Mouse (Mus musculus) kidney, adult 18-20 months (tissue): Measurements from ENCODE around the gene Flad1.

Experiments
- DNase-seq: peaks from one replicate; pipeline ENCODE4 v3.0.0; 2021

Flad1 gene

DNA sequence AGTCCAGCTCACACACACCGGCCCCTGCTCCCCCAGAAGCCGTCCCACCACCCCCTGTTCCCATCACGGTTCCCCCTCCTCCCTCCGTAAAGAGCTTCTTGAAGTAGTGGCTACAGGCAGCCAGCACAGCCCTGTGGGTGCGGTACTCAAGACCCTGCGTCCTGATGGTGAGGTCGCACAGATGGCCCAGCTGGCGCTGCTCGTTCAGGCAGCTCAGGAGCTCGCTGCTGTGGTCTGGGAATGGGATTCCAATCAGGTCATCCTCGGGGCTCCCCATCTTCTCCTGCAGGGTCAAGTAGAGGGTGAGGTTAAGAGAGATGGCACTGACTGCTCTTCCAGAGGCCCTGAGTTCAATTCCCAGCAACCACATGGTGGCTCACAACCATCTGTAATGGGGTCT, 30.4 kb downstream of the Flad1 start:
- no peak for DNase-seq

DNA sequence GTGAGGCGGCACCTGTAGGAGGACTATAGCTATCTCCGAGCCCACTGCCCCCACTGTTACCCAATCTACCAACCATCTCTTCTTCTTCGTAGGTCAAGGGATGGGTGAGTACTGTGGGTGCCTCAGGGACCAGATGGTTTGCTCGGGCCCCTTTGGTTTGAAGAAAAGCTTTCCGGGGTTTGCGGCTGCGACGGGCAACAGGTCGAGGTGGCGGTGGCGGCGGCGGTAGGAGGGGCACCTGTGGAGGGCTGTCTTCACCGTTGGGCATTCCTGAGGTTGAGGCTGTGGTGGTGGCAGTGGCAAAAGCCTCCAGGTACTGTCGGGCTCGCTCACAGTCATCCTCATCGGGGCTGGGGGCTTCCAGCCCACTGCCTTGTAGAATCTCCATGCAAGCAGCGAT, 31.0 kb downstream of the Flad1 start:
- no peak for DNase-seq

DNA sequence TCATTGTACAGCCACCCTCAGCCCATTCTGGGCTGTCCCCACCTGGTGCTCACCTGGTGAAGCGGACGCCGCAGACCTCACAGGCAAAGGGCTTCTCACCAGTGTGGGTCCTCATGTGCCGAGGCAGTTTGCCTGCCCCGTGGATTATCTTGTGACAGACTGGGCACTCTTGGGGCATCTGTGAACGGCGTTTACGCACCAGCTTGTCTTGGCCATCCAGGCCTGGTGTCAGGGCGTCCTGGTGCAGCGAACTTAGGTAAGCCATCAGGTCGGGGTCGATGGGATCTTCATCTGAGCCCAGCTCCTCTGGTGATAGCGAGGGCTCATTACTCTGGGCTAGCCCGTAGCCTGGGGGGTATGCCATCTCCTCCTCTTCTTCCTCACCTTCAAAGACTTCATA, 31.4 kb downstream of the Flad1 start:
- no peak for DNase-seq

DNA sequence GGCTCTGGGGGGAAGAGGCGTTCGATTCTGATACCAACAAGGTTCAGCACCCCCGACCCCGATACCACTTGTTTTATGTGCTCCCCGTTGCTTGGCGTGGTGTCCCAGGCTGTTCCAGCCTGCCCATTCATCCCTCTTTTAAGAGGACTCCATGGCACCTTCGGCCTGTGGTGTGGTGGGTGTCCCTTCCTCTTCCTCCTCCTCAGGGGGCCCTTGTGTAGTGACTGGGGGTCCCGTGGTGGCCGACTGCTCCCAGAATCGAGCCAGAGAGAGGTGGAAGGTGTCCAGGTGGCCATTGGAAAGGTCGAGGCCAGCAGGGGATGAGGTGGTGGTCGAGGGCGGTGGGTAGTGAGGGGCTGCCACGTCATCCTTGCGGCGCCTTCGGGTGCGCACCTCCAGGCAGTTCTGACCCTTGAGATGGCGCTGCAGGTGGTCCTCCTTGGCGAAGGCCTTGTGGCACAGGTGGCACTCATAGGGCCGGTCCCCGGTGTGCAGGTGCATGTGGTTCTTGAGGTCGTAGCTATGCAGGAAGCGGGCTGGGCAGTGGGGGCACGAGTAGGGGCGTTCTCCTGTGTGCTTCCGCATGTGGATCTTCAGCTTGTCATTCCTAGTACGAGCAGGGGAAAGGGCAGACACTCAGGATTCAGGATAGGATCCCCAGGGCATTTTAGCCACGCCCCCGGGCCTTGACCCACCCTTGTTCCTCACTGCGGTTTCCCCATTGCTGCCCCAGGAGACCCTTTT, 32.1 kb downstream of the Flad1 start:
- DNase-seq = no peak

DNA sequence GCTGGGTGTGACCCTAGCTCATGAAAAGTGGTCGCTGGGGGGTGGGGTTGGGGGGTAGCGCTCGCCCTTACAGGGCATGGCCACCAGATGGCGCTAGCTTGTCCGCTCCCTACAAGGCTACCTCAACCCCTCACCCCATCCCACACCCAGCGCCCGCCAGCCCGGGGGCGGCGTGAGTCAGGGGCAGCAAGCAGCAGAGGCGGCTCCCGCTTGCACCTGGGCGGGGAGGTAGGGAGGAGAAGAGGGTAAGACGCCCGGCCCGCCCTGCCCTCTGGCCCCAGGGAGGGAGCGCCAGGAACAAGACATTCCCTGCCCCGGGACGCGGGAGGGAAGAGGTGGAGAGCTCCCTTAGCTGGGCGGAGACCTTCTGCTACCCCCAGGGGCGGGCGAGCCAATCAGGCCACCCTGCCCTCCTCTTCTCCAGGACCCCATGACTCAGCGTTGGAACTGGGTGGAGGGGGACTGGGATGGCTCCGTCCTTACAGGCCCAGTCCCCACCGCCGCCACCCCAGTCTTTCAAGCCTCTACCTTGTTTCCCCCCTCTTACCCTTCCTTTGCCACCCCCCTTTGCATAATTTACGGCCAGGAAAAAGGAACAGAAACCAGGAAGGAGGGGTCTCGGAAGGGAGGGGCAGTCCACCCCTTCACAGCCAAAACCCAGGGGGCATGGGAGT, 33.1 kb downstream of the Flad1 start:
- DNase-seq = peak; percentile 78

DNA sequence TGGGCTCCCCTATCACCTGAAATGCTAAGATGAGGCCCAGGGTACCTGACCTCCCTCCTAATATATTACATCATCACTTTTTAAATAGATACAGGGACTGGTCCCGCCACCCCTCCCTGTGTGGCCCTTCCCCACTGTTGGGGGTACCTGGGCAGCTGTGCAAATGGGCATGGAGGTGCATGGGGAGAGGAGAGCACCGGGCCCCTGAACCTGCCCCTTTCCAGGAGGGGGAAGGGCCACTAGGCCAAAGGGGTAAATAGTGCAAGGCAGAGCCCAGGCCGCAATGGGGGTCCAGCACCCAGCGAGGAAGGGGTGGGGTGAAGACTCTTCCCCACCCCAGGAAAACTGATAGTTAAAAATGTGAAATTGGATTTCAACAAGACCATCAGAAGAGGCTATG, 33.8 kb downstream of the Flad1 start:
- DNase-seq = no peak

DNA sequence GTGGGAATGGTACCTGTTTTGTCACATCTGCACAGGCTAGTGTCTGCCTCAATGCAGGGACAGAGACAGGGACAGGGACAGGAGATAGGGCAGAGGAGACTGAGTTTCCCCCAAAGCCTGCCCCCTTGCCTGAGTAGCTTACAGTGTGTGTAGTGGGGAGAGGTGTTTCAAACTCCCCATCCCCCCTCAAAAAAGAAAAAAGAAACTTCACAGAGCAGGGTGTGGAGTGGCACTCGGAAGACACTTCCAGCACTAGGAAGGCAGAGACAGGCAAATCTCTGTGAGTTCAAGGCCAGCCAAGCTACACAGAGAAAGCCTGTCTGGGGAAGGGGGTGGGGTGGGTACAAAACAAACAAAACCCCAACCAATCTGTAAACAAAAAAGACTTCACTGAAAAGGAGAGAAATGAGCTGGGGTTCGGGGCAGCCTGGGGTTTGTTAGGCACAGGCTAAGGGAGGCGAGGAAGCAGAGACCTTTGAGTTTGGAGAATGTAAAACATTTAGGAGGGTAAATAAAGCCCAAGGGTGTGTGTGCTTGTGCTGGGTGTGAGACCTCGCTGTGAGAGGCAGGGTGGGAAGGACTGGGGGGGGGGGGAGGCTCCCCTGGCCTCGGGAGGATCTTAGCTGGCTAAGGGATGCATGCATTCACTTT, 38.0 kb downstream of the Flad1 start:
- DNase-seq = no peak

DNA sequence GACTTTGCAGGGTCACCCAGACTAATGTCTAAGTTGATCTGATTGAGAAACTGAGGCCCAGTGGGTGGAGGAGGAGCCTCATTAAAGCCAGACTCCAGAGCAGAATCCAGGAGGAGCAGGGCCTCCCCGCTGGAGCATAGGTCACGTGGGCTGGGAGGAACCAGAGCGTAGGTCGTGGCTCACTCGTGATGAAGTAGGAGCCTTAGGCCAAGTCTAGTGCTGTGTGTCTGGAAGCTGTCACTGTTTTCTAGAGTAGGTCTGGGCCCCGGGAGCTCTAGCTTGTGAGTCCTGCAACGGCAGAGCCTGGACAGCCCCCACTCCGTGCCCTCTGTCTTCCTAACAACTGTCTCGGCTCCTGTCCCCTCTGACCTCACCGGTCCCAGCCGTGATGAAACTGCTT, 44.3 kb downstream of the Flad1 start:
- no peak for DNase-seq

DNA sequence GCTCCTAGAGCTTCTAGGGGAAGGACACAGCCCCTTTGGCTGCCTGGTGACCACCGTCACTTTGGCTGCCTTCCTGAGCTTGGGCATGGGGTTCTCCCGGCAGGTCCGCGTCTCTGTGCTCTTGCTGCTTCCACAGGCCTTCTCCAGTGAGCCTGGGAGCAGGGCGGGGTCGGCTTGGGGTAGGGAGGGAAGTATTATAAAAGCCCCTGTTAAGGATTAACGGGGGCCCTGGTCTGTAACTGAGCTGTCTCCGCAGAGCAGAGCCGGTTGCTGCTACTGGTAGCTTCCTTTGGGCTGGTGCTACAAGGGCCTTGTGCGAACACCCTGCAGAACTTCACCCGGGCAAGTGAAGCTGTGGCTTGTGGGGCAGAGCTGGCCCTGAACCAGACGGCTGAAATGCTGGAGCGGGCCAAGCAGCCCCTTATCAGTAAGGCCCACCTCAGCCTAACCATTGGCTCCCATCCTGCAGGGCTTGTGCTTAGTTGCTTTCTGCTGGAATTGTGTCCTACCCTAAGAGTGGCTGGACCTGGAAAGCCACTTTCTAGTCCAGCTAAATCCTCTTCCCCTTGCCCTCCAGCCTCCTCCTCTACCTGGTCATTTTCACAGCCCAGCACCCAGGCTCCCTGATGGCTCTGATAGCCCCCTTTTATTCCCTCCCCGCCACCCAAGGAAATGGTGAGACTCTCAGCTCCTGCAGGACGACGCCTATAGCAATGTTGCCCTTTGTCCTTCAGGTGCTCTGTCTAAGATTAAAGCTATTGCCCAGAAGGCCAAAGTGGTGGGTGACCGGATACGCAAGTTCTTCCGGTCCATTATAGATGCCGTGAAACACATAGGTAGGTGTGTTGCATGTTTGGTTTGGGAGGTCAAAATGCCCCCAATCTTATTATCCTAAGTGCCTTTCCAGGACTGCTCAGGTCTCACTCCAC, 45.9 kb downstream of the Flad1 start:
- no peak for DNase-seq

DNA sequence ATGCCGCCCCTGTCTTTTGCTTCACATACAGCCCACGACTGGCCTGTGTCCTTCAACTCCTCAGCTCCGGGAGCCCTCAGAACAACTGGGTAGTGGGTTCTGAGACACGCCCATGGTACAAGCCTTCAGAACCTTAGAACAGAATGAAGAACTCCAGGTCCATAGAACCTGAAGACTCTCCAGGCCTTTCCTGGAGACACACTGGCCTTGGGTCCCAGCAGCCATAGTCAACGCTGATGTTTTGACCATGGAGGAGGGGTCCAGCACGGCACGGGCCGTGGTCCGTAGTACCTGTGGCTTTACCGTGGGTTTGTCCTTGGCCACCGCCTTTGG, 46.6 kb downstream of the Flad1 start, which contains the start of gene Dcst1:
Gene Dcst1 (minus strand): TSS at position 101 of the 333 bp plus-strand sequence.
- no peak for DNase-seq

DNA sequence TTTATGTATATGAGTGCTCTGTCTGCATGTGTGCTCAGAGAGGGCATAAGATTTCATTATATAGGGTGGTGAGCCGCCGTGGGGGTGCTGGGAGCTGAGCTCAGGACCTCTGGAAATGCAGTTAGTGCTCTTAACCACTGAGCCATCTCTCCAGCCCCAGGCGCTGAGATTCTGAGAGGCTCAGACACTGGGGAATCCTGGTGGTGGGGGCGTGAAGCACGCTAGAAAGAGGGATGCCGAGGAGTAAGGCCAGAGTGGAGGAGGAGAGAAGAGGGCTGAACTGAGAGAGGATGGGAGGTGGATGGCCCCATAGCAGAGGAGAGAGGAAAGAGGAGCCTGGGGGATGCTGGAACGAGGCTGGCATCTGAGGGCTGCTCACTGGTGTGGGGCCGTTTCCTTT, 47.0 kb downstream of the Flad1 start:
- DNase-seq = no peak

DNA sequence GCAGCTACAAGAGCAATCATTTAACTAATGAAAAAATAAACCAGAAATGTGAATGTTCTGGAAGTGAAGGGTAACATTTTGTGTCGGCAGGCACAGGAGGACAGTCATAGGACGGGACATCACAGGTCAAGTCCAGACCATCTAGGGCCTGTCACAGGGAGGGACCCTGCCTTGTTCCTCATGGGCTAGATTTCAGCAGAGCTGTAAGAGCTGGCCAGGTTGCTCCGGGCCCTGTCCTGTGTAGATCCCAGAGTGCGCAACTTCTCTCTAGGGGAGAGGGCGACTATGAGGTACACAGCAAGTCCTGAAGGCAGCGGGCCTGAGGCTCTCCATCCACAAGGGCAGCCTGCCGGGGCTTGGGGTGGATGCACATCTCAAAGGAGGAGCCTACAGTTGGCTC, 50.0 kb downstream of the Flad1 start, which contains the start of gene Dcst2:
Gene Dcst2 (plus strand): TSS at position 301 of the 400 bp plus-strand sequence.
- no peak for DNase-seq

DNA sequence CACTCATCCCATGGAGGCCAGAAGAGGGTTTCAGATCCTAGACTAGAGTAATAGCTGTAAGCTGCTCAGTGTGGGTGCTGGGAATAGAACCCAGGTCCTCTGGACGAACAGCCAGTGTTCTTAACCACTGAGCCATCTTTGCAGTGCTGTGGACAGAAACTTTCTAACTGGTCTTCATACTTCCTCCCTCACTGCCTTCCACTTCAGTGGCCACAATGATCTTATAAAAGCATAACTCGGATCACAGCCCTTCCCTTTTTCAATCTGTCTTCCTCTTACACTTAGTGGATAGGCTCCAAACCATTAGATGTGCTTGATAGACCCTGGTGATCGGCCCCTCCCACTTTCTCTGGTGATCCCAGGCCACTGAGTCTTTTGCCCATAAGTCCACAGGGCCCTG, 51.4 kb downstream of the Flad1 start:
- no peak for DNase-seq

DNA sequence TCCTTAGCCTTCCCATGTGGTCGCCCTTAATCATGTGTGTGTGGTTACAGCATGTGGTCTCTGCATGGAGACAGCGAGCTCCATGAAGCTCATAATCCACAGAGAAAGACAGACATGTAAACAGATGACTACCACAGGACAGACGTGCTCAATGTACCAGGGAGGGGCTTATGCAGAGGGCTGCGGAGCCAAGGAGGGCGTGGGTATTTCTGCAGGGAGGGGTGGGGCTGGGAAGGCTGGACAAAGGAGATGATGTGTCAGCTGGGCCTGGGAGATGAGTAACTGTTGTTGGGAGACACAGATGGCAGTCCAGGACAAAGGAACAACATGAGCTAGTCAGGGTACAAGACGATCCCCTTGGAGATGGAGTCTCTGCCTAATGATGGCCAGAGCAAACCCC, 52.0 kb downstream of the Flad1 start:
- DNase-seq = no peak

DNA sequence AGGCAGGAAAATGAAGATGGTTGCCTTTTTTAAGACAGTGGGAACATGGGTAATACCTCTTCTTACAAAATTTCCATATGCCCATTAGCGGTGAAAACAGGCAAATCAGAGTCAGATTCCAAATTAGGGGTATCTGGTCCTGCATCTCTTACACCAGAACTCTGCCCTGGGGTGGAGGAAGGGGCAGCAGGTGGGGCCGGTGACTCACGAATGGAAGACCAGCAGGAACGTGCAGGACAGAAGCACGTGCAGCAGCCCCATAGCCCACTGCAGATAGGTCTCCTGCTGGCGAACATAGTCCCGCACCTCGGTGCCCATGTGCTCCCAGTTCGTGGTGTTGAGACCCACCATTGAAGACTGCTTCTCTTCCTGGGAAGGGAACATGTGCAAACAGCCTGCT, 55.6 kb downstream of the Flad1 start:
- DNase-seq = no peak

DNA sequence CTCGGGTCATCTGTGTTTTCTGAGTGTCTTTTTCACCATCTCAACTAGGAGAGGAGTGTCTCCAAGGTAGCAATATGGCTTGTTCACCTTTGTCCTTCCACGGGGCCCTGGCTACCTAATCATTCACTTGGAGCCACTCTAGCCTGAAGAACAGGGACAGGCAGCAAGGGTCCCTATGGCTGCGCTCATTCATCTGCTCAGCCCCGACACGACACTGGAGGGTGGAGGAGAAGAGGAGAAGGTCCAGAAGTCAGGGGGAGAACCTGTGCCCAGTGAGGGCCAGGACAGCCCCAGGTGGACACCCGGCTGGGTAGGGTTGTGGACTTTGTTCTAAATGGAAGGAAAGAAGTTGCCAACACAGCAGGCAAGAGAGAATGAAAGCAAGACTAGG, 56.2 kb downstream of the Flad1 start:
- DNase-seq = peak; percentile 51

DNA sequence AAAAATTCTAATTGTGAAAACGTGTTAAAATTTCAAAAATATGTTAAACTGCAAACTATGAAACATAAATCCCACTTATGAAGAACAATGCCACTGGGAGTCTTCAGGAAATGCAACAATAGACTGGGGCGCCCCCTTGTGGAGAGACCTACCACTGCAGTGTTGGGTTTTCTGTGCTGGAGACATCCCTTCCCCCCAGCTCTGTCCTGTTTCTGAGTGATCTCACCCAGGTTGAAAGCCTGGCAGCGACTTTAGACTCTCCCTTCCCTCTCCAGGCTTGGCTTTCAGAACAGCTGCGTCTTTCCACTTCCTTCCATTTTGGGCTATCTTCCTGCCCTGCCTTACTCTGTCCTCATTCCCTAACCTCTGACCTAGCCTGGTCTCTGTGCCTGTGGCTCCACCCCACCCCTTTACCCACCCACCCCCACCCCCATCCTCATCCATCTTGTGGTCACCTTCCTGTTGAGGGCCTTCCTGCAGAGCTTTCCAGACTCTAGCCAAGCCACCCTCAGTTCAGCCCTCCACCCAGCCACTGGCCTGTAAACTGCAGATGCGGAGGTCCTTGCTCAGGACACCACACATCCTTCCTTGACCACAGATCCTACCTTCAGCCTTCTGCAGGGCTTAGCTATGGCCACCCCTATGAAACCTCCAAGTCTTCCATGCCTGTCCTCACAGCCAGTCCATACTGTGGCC, 56.7 kb downstream of the Flad1 start:
- DNase-seq = peak; percentile 91

DNA sequence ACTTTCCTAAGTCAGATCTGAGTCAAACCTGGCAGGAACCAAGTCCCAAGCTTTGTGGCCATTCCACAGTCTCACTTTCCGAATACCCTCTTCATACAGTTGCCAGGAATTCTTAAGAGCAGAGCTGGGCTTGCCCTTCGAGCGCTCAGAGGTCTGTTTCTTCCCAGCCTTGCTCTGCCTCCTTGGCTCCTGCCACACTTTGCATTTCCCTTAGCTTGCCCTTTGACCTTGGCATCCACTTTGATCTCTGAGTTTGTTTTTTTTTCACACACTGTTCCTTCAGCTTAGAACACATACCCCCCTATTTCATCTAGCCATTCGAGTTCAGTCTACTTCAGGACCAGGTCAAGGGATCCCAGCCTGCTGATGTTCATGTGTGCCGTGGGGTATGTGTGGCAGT, 60.4 kb downstream of the Flad1 start:
- DNase-seq = peak; percentile 40
